Mouse (Mus musculus): ENCODE measurements around the gene Lclat1.

DNA sequence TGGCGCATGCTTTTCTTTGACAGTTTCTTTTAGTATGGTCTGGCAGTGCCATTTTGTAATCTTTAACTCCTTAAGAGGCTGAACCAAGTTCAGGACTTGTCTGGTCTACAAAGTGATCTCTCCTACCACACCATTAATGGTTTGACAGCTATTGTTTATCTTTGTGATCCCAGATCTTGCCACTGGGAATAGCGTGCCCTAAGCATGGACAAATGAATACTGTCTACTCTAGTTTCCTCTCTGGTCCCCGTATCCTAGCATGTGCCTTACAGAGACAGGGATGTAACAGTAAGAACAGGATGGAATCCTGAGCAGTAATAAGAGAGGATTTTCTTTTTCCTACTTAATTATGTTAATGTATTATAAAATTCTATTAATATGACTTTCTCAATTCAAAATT, 105.0 kb downstream of the Lclat1 start:
- no peak for TF ChIP-seq POLR2A (IDR thresholded peaks at IDR 0.05; ENCODE audit: borderline replicate concordance, control insufficient read depth, low read depth, low read length)
- no peak for TF ChIP-seq CTCF (IDR thresholded peaks at IDR 0.05; ENCODE audit: control insufficient read depth, insufficient read depth, low read length)

Data from bone marrow, adult 2 months (tissue).